Mouse (Mus musculus) MEL (cell line): ENCODE data around the gene Rpa1. TPM values are rescaled to one million over a fixed set of nuclear protein-coding genes. Genes with fewer than 3 reads are reported as not detected.

ENCODE experiments used
- DNase-seq: peaks from one replicate; pipeline ENCODE4 v3.0.0; 2011; ENCODE audit warnings: low read depth, low spot score
- H3K27ac ChIP-seq: 2 replicates; pipeline ENCODE4 v1.5.1; 2012; ENCODE audit warnings: low read depth, mild to moderate bottlenecking, control low read depth, low read length, moderate library complexity; ENCODE audit not compliant: control insufficient read depth
- H3K27me3 ChIP-seq, 2 experiments: fragments of 150-350 bp in 1 of 2; sonication (generic) in 1 of 2; 2 replicates each; pipeline ENCODE4 v1.6.1; 2012; ENCODE audit warnings: low read length in 2 of 2, mild to moderate bottlenecking in 2 of 2, improper control_type of control experiment in 1 of 2, moderate library complexity in 1 of 2; ENCODE audit not compliant: insufficient read depth in 2 of 2, control insufficient read depth in 1 of 2
- H3K36me3 ChIP-seq, 2 experiments: 2 replicates each; pipeline ENCODE4 v1.6.1; 2012 to 2014; ENCODE audit warnings: low read length in 2 of 2, improper control_type of control experiment in 1 of 2, inconsistent platforms in 1 of 2, mild to moderate bottlenecking in 1 of 2; ENCODE audit not compliant: insufficient read depth in 2 of 2, control insufficient read depth in 1 of 2
- H3K4me1 ChIP-seq, 2 experiments: fragments of 150-350 bp in 1 of 2; sonication (generic) in 1 of 2; 2 replicates each; pipeline ENCODE4 v1.6.1; 2012; ENCODE audit warnings: low read length in 2 of 2, improper control_type of control experiment in 1 of 2, mild to moderate bottlenecking in 1 of 2; ENCODE audit not compliant: insufficient read depth in 2 of 2, control insufficient read depth in 1 of 2
- H3K4me3 ChIP-seq, 2 experiments: fragments of 150-350 bp in 1 of 2; sonication (generic) in 1 of 2; 2 replicates each; pipeline ENCODE4 v1.5.1; 2012; ENCODE audit warnings: low read depth in 2 of 2, low read length in 2 of 2, mild to moderate bottlenecking in 2 of 2, moderate library complexity in 2 of 2, control low read depth in 1 of 2, improper control_type of control experiment in 1 of 2; ENCODE audit not compliant: control insufficient read depth in 1 of 2, insufficient read depth in 1 of 2
- H3K79me2 ChIP-seq: 2 replicates; pipeline ENCODE4 v1.6.1; 2012; ENCODE audit warnings: mild to moderate bottlenecking, low read length, moderate library complexity; ENCODE audit not compliant: control insufficient read depth, poor library complexity, insufficient read depth
- H3K9ac ChIP-seq: 2 replicates; pipeline ENCODE4 v1.6.1; 2012; ENCODE audit warnings: low read depth, mild to moderate bottlenecking, control low read depth, low read length, moderate library complexity; ENCODE audit not compliant: control insufficient read depth, poor library complexity, severe bottlenecking
- H3K9me3 ChIP-seq: fragments of 150-350 bp; sonication (generic); replicated peaks from 2 replicates; pipeline ENCODE4 v1.6.1; 2012; ENCODE audit warnings: mild to moderate bottlenecking, low read length, improper control_type of control experiment, moderate library complexity; ENCODE audit not compliant: insufficient read depth
- CHD1 ChIP-seq: IDR thresholded peaks from 2 replicates; pipeline ENCODE4 v1.6.1; 2012; ENCODE audit warnings: low read depth, mild to moderate bottlenecking, inconsistent platforms, low read length, improper control_type of control experiment
- CHD2 ChIP-seq: IDR thresholded peaks from 2 replicates; pipeline ENCODE4 v1.6.1; 2011; ENCODE audit warnings: low read length, improper control_type of control experiment
- CTCF ChIP-seq, 3 experiments: IDR thresholded peaks in 2 of 3; conservative IDR thresholded peaks in 1 of 3; 2 replicates each; pipeline ENCODE4 v1.5.1; 2011 to 2012; ENCODE audit warnings: low read length in 3 of 3, low read depth in 2 of 3, mild to moderate bottlenecking in 2 of 3, improper control_type of control experiment in 1 of 3, inconsistent platforms in 1 of 3, mixed read lengths in 1 of 3, moderate library complexity in 1 of 3; ENCODE audit not compliant: control insufficient read depth in 1 of 3, insufficient read depth in 1 of 3, poor library complexity in 1 of 3, severe bottlenecking in 1 of 3
- E2F4 ChIP-seq: IDR thresholded peaks from 2 replicates; pipeline ENCODE4 v1.6.1; 2011; ENCODE audit warnings: low read depth, low read length, improper control_type of control experiment, borderline replicate concordance
- ETS1 ChIP-seq: IDR thresholded peaks from 2 replicates; pipeline ENCODE4 v1.6.1; 2012; ENCODE audit warnings: low read depth, mild to moderate bottlenecking, inconsistent platforms, low read length, improper control_type of control experiment, moderate library complexity
- GABPA ChIP-seq: IDR thresholded peaks from 2 replicates; pipeline ENCODE4 v1.6.1; 2012; ENCODE audit warnings: low read depth, mild to moderate bottlenecking, inconsistent platforms, low read length, improper control_type of control experiment, moderate library complexity
- GATA1 ChIP-seq: IDR thresholded peaks from 2 replicates; pipeline ENCODE4 v1.6.1; 2011; ENCODE audit warnings: low read depth, low read length, improper control_type of control experiment
- MAFK ChIP-seq: IDR thresholded peaks from 2 replicates; pipeline ENCODE4 v1.6.1; 2011; ENCODE audit warnings: low read depth, mild to moderate bottlenecking, low read length, improper control_type of control experiment, borderline replicate concordance
- MAX ChIP-seq: IDR thresholded peaks from 2 replicates; pipeline ENCODE4 v1.6.1; 2011; ENCODE audit warnings: low read length, improper control_type of control experiment
- MAZ ChIP-seq: IDR thresholded peaks from 2 replicates; pipeline ENCODE4 v1.6.1; 2012; ENCODE audit warnings: low read depth, mild to moderate bottlenecking, inconsistent platforms, low read length, improper control_type of control experiment
- MEF2A ChIP-seq: IDR thresholded peaks from 2 replicates; pipeline ENCODE4 v1.6.1; 2014; ENCODE audit warnings: low read depth, mild to moderate bottlenecking, inconsistent platforms, low read length, improper control_type of control experiment; ENCODE audit not compliant: poor library complexity, insufficient replicate concordance, severe bottlenecking; ENCODE audit errors: extremely low read depth
- MXI1 ChIP-seq: IDR thresholded peaks from 2 replicates; pipeline ENCODE4 v1.6.1; 2011; ENCODE audit warnings: mild to moderate bottlenecking, low read depth, low read length, improper control_type of control experiment
- MYB ChIP-seq: IDR thresholded peaks from 2 replicates; pipeline ENCODE4 v1.6.1; 2011; ENCODE audit warnings: mild to moderate bottlenecking, low read depth, low read length, improper control_type of control experiment
- NELFE ChIP-seq: IDR thresholded peaks from 2 replicates; pipeline ENCODE4 v1.6.1; 2011; ENCODE audit warnings: low read depth, low read length, improper control_type of control experiment
- POLR2A ChIP-seq, 2 experiments: IDR thresholded peaks; 2 replicates each; pipeline ENCODE4 v1.6.1; 2011 to 2012; ENCODE audit warnings: low read length in 2 of 2, mild to moderate bottlenecking in 2 of 2, control low read depth in 1 of 2, improper control_type of control experiment in 1 of 2, low read depth in 1 of 2, moderate library complexity in 1 of 2; ENCODE audit not compliant: control insufficient read depth in 1 of 2, insufficient read depth in 1 of 2, poor library complexity in 1 of 2
- POLR2AphosphoS2 ChIP-seq: IDR thresholded peaks from 2 replicates; pipeline ENCODE4 v1.6.1; 2011; ENCODE audit warnings: low read length, improper control_type of control experiment
- POLR2AphosphoS5 ChIP-seq: IDR thresholded peaks from 2 replicates; pipeline ENCODE4 v1.6.1; 2012; ENCODE audit warnings: low read depth, borderline replicate concordance, mild to moderate bottlenecking, inconsistent platforms, low read length, moderate library complexity, mixed read lengths
- RAD21 ChIP-seq: IDR thresholded peaks from 2 replicates; pipeline ENCODE4 v1.6.1; 2011; ENCODE audit warnings: mild to moderate bottlenecking, low read depth, low read length, improper control_type of control experiment
- RCOR1 ChIP-seq: IDR thresholded peaks from 2 replicates; pipeline ENCODE4 v1.6.1; 2012; ENCODE audit warnings: low read depth, mild to moderate bottlenecking, inconsistent platforms, low read length, improper control_type of control experiment
- SIN3A ChIP-seq: IDR thresholded peaks from 2 replicates; pipeline ENCODE4 v1.6.1; 2012; ENCODE audit warnings: low read length, improper control_type of control experiment, inconsistent platforms
- SMC3 ChIP-seq: IDR thresholded peaks from 2 replicates; pipeline ENCODE4 v1.6.1; 2011; ENCODE audit warnings: low read depth, low read length, improper control_type of control experiment
- TAL1 ChIP-seq: IDR thresholded peaks from 2 replicates; pipeline ENCODE4 v1.6.1; 2012; ENCODE audit warnings: mild to moderate bottlenecking, inconsistent platforms, low read length, moderate library complexity, mixed read lengths
- TBP ChIP-seq: IDR thresholded peaks from 2 replicates; pipeline ENCODE4 v1.8.0; 2011; ENCODE audit warnings: low read depth, low read length, improper control_type of control experiment
- UBTF ChIP-seq: IDR thresholded peaks from 2 replicates; pipeline ENCODE4 v1.6.1; 2012; ENCODE audit warnings: low read depth, mild to moderate bottlenecking, inconsistent platforms, low read length, improper control_type of control experiment, moderate library complexity, borderline replicate concordance; ENCODE audit not compliant: insufficient read depth
- USF1 ChIP-seq: IDR thresholded peaks from 2 replicates; pipeline ENCODE4 v1.6.1; 2014; ENCODE audit warnings: low read depth, mild to moderate bottlenecking, inconsistent platforms, low read length, improper control_type of control experiment, moderate library complexity
- ZC3H11A ChIP-seq: IDR thresholded peaks from 2 replicates; pipeline ENCODE4 v1.6.1; 2012; ENCODE audit warnings: low read depth, mild to moderate bottlenecking, inconsistent platforms, low read length, improper control_type of control experiment
- ZKSCAN1 ChIP-seq: IDR thresholded peaks from 2 replicates; pipeline ENCODE4 v1.6.1; 2012; ENCODE audit warnings: low read depth, mild to moderate bottlenecking, inconsistent platforms, low read length, improper control_type of control experiment, moderate library complexity
- polyA plus RNA-seq, 2 experiments: library from polyadenylated mRNA; stranded (reverse) in 1 of 2; unstranded in 1 of 2; fragments of >175 nt in 1 of 2; fragments of >200 nt in 1 of 2; gene quantifications; 2 replicates each; pipeline versions ENCODE4 v1.2.1 to v1.2.4; 2012; ENCODE audit warnings: low replicate concordance in 2 of 2, low read depth in 1 of 2; ENCODE audit not compliant: insufficient read length in 2 of 2, insufficient read depth in 1 of 2, missing spikeins in 1 of 2
- total RNA-seq: library from RNA; depleted of rRNA; stranded (reverse); fragments of 300-350 nt; gene quantifications from 2 replicates; pipeline ENCODE4 v1.2.3, GENCODE M21; 2012

Rpa1 gene
- total and polyA plus RNA-seq, 3 experiments, result 179 to 481 (median 242) TPM

DNA sequence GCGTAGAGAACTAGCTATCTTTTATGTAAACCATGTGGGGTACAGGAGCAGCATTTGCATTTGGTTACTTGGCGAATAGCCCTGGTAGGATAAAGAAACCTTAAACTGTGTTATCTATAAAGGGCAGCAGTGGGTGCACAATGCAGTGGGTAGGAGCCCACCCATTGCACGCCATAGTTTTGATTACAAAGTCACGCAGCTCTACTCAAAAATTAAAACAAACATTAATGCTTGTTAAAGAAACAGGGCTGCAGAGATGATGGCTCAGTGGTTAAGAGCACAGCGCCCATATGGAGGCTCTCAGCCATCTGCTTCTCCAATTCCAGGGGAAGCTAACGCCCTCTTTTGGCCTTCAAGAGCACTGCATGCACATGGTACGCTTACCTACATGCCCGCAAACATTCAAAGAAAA is 24.8 kb downstream of the Rpa1 start (continued):
- peak; percentile 39 to 55 (median 49) for TF ChIP-seq CTCF (IDR thresholded peaks at IDR 0.05 in 2 of 3, conservative IDR thresholded peaks at IDR 0.05 in 1 of 3; ENCODE audit: control insufficient read depth in 1 of 3, insufficient read depth in 1 of 3, low read depth in 2 of 3, low read length in 3 of 3, poor library complexity in 1 of 3, severe bottlenecking in 1 of 3)
- TF ChIP-seq, all 39 proteins: peak for 11

DNA sequence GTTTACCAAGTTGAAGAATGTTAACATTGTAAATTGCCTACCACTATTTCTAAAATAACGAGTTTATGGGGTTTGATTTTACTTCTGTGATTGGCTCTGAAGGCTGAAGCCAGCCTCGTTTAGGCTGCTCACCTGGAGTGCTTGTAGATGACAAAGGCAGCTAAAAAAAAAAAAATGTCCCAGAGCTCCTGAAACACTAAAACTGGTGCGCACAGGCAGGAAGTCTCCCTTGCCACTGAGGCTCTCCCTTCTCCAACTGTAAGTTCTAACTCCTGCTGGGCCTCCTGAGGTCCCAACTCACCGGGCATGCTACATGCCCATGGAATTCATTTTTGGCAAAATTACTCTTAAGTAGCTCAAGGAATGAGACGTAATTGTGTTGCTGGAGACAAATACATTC is 28.9 kb downstream of the Rpa1 start:
- Histone ChIP-seq H3K27me3 (no peaks in the 10 kb centered on the region), H3K4me1 (peaks cover 20 to 30% of the 10 kb centered on the region in 2 experiments), H3K79me2 (peaks cover 19% of the 10 kb centered on the region), H3K4me3 (no peak overlapping the region), H3K9ac (no peak overlapping the region), H3K36me3 (peaks cover 11 to 39% of the 10 kb centered on the region in 2 experiments), H3K27ac (no peak overlapping the region), H3K9me3 (no peaks in the 10 kb centered on the region)
- DNase-seq, result no peak
- TF ChIP-seq CHD1 (no peak), RAD21 (no peak), TAL1 (no peak), GATA1 (no peak), MYB (no peak), TBP (no peak), MXI1 (no peak), MAX (no peak), CTCF (IDR thresholded peaks at IDR 0.05 in 2 of 3, conservative IDR thresholded peaks at IDR 0.05 in 1 of 3; ENCODE audit: control insufficient read depth in 1 of 3, insufficient read depth in 1 of 3, low read depth in 2 of 3, low read length in 3 of 3, poor library complexity in 1 of 3, severe bottlenecking in 1 of 3) (no peak), USF1 (no peak), GABPA (no peak), MAZ (no peak), MEF2A (no peak), SMC3 (no peak), POLR2A (IDR thresholded peaks at IDR 0.05; ENCODE audit: control insufficient read depth in 1 of 2, insufficient read depth in 1 of 2, low read depth in 1 of 2, low read length in 2 of 2, poor library complexity in 1 of 2) (no peak), ZKSCAN1 (no peak)

DNA sequence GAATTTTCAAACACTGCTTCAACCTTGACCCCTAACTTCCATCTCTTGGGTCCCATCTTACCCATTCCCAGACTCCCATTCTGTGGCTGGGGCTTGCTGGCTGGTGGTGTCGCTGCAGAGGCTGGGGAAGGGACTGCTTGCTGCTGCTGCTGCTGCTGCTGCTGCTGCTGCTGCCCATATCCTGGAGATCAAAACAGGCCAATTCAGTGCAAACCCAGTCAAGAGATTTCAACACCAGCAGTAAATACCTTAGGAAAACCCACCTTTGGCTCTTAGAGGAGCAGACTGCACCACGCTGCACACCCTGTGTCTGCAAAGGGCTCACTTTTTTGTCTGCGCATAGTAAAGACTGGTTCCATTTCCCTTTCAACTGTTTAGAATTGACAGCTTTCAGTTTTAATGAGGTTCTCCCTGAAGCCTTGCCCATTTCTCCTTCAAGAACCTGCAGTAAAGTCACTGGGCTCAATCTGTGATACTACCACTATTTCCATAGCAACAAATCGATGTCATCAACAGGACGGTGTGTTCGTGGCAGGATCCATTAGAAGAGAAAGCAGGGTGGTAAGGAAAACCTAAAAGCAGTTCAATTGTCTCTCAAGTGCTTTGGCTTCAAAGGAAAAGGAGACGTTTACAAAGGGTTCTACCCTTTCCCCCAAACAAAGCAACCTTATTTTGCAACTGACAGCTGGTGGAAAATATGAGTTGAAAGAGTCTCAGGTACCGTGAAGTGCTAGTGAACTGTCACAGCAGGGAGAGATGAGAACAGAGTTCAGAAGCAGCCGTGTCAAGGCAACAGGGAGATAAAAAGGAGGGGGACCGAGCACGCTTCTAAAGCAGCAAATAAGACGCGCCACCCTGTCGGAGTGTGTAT is 29.5 kb downstream of the Rpa1 start:
- Histone ChIP-seq H3K36me3 (peaks cover 10 to 36% of the 10 kb centered on the region in 2 experiments), H3K4me3 (no peak overlapping the region), H3K9ac (no peak overlapping the region), H3K27me3 (no peaks in the 10 kb centered on the region), H3K27ac (no peak overlapping the region), H3K9me3 (no peaks in the 10 kb centered on the region), H3K79me2 (peaks cover 17% of the 10 kb centered on the region), H3K4me1 (peaks cover 20 to 29% of the 10 kb centered on the region in 2 experiments)
- no peak for DNase-seq
- no peak for TF ChIP-seq MAZ
- no peak for TF ChIP-seq ETS1
- TF ChIP-seq POLR2AphosphoS2, result no peak
- TF ChIP-seq RCOR1, result no peak
- TF ChIP-seq TBP, result no peak
- TF ChIP-seq POLR2AphosphoS5, result no peak
- TF ChIP-seq NELFE, result no peak
- TF ChIP-seq UBTF, result no peak
- TF ChIP-seq CHD2, result no peak
- no peak for TF ChIP-seq E2F4
- no peak for TF ChIP-seq MEF2A
- TF ChIP-seq SMC3, result no peak
- no peak for TF ChIP-seq MXI1
- no peak for TF ChIP-seq GATA1
- no peak for TF ChIP-seq SIN3A
- no peak for TF ChIP-seq USF1
- TF ChIP-seq MAFK, result no peak
- TF ChIP-seq ZC3H11A, result no peak
